Mouse (Mus musculus): ENCODE measurements at regions not wholly inside any gene's neighbourhood (a gene's known extent, or its start where the extent isn't known, plus 50 kb on each side); places are given as distances from the start of the nearest gene placed in this dataset.
A peak's percentile ranks its signal among the peaks of the same experiment; 100 is the strongest.

DNA sequence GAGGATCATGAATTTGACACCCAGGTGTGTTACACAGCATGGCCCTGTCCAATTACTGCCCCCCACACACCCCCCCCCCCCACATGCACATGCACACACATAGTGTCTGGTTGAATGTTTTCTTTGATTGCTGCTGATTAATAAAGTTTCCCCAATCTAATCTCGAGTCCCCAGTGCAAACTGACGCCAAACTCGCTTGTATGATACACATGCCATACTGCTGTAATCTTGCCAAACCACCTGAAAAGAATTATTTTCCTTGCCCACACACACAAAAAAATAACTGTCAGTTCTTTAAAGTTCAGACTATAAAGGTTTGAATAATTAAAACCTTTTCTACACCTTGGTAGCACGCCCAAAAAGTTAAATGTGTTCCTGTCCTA lies 184.7 kb upstream of the Meis1 start:
- TF ChIP-seq EP300 (IDR thresholded peaks at IDR 0.05; ENCODE audit: low read depth) (peak; percentile 72; the same call in 1 of the 2 replicates), CTCF (IDR thresholded peaks at IDR 0.05; ENCODE audit: low read depth) (no peak)
